Mouse (Mus musculus): ENCODE measurements around the gene Adamtsl4. TPM values are rescaled to one million over a fixed set of nuclear protein-coding genes. Genes with fewer than 3 reads are reported as not detected.
A peak's percentile ranks its signal among the peaks of the same experiment; 100 is the strongest.
"Not testable (repeated sequence)": the region's sequence is repeated elsewhere in the genome, so short reads cannot be mapped to it uniquely, and the experiment has no call there.

The Adamtsl4 gene
- total RNA-seq, 2 experiments from 2014 or later: not detected

DNA sequence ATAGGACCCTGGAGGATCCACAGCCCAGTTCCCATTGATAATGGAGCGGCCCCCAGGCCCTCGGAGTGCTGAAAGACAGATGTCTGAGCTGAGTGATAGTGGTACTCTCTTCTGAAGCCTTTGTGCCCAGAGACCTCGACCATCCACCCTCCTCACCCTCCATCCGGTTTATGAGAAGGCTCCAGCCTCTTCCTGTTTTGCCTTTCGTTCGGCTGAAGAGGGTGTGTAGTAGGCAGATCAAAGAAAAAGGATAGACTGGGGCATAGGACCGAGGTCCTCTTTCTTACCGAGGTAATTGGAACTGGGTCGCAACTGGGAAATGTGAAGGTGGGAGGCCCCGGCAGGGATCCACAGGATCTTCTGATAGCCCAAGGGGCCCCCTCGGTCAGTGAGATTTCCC, 6.4 kb downstream of the Adamtsl4 start:
- ATAC-seq (replicated peaks; ENCODE audit: low FRiP score, low TSS enrichment, poor library complexity, severe bottlenecking): no peak

GRCm38 (mm10) chr3:95680673-95681072, 7.0 kb downstream of the Adamtsl4 start:
- ATAC-seq (replicated peaks; ENCODE audit: low FRiP score, low TSS enrichment, poor library complexity, severe bottlenecking): no peak

DNA sequence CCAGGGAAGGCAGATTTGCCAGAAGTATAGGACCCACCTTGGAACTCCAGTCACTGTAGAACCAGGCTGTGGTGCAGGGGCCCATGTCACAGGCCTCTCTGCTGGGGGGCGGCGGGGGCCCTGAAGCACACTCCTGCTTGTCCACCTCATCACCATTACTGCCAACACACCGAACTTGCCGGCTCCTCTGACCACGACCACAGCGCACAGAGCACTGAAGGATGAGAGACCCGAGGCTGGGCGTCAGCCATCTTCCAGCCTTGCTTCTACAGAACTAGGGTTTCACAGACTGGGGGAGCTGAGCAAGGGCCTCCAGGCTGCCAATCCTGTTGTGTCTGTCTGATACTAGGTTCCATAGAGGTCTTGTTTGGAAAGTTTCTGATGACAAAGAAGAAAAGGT, 8.2 kb downstream of the Adamtsl4 start:
- ATAC-seq (replicated peaks; ENCODE audit: low FRiP score, low TSS enrichment, poor library complexity, severe bottlenecking): no peak

- ATAC-seq (replicated peaks; ENCODE audit: low FRiP score, low TSS enrichment, poor library complexity, severe bottlenecking): no peak
Observed at GRCm38 (mm10) chr3:95677420-95678090, 10.2 kb downstream of the Adamtsl4 start.

DNA sequence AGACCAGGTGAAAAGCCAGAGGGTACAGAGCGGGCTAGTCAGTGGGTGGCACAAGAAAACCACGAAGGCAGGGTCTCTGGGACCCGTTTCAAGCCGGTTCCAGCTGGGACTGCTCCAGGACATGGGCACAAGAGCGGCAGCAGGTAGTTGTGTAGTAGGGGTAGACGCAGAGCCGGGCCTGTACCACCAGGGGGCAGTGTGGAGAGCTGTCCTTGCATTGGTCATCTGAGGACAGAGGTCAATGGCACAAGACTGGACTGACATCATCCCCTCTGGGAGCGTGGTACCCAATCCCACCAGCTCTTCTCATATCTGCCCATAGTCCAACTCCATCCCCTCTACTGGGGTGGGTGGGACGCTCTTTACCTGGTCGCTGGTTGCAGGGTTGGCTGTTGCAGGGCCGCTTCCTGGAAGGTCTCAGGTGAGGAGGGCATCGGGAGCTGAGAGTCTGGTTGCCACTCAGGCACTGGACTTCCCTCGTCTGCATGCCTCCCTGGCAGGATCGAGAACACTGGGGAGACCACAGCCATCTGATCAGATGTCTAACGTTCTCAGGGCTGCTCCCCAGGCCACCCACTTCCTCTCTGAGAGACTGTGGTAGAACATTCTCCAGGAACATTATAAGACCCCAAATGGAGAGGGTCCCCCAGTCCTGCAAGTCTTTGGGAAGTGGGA, 10.8 kb downstream of the Adamtsl4 start:
- no peak for ATAC-seq (replicated peaks; ENCODE audit: low FRiP score, low TSS enrichment, poor library complexity, severe bottlenecking)

DNA sequence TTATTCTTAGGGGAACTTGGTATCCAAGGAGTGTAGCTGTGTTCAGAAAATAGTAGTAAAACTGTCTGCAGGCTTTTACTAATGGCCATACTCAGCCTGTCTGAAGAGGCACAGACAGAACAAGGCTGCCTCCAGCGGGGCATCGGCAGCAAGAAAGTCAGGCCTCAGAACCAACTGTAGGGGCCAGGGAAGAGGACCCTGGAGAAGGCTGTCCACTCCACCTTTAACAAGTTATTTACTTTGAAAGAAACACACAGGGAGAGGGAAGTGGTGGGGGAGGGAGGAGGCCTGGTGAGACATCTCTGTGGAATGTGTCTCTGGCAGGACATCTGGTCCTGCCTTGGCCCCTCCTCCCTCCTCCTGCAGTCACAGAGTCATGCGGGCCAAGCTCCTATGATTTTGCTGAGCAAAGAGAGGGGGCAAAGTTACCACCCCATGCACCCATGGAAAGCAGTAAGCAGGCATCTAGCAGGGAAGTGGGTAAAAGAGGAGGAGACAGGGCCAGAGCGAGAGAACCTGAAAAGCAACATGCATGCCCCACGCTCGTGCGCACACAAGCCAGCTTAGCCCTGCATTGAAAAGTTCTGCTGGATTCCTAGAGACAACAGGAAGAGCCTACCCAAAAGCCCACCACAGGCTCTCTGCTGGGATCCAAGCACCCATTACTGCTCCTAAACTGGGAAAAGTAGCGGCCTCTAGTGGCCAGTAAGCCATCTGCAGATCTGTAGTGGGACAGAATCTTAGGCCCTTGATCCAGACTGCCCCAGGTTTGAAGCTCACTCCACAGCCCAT, 12.2 kb downstream of the Adamtsl4 start:
- ATAC-seq (replicated peaks; ENCODE audit: low FRiP score, low TSS enrichment, poor library complexity, severe bottlenecking): peak; percentile 51

- peak; percentile 14 for ATAC-seq (replicated peaks; ENCODE audit: low FRiP score, low TSS enrichment, poor library complexity, severe bottlenecking)
Observed at GRCm38 (mm10) chr3:95674812-95675211, 12.9 kb downstream of the Adamtsl4 start.

- ATAC-seq (replicated peaks; ENCODE audit: low FRiP score, low TSS enrichment, poor library complexity, severe bottlenecking): peak; percentile 74
Observed at GRCm38 (mm10) chr3:95674236-95674635, 13.5 kb downstream of the Adamtsl4 start.

- ATAC-seq (replicated peaks; ENCODE audit: low FRiP score, low TSS enrichment, poor library complexity, severe bottlenecking): no peak
Observed at GRCm38 (mm10) chr3:95673707-95674211, 14.0 kb downstream of the Adamtsl4 start.

DNA sequence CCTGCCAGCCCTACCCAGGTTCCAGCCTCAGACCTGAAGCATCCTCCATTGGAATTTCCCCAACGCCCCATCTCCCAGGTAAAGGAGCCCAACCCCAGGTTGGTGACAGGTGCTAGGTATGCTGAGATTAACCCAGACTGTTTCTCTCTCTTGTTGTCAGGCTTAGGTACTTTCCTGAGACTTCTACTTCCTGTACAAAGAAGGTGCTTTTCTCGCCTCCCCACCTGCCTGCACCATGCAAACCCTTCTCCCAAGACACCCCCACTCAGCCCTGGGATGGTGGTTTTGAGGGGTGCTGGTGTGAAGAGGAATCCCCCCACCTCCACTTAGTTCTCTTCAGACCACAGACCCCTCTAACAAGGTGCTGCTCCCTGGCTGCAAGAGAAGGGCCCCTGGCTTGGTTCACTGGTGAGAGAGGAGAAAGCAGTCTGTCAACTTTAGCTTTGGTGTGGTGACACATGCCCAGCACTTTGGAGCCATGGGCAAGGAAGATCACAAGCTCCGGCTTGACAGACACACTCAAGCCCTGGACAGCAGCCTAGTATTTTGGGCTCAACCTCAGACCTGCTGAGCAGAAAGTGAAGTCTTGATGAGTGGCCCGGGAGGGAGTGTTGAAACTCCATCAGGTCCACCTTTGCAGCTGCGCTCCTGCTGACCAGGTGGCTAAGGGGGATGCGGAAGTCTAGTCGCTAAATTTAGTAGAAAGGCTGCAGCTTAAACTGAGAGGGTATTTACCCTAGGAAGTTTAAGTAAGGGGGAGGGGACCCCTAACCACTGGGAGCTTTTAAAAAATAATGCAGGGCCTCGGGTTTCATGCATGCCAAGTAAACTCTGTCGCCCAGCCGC, 14.6 kb downstream of the Adamtsl4 start:
- ATAC-seq (replicated peaks; ENCODE audit: low FRiP score, low TSS enrichment, poor library complexity, severe bottlenecking): no peak

GRCm38 (mm10) chr3:95672461-95672860, 15.3 kb downstream of the Adamtsl4 start:
- no peak for ATAC-seq (replicated peaks; ENCODE audit: low FRiP score, low TSS enrichment, poor library complexity, severe bottlenecking)

DNA sequence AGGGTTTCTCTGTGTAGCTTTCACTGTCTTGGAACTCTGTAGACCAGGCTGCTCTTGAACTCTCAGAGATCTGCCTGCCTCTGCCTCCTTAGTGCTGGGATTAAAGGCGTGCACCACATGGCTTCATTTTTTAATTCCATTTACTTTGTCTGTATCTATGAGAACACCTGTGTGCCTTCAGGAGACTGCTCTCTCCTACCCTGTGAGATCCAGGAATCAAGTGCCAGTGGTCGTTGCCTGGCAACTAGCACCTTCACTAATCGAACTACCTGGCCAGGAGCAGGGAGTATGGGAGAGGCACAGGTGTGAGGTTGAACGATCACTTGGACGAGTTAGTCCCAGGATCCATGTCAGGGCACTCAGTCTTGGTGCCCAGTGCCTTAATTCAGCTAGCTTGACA, 16.5 kb downstream of the Adamtsl4 start:
- ATAC-seq (replicated peaks; ENCODE audit: low FRiP score, low TSS enrichment, poor library complexity, severe bottlenecking): no peak

GRCm38 (mm10) chr3:95670419-95670818, 17.3 kb downstream of the Adamtsl4 start:
- not testable (repeated sequence) for ATAC-seq (replicated peaks; ENCODE audit: low FRiP score, low TSS enrichment, poor library complexity, severe bottlenecking)

- ATAC-seq (replicated peaks; ENCODE audit: low FRiP score, low TSS enrichment, poor library complexity, severe bottlenecking): no peak
Observed at GRCm38 (mm10) chr3:95669309-95669665, 18.4 kb downstream of the Adamtsl4 start.

DNA sequence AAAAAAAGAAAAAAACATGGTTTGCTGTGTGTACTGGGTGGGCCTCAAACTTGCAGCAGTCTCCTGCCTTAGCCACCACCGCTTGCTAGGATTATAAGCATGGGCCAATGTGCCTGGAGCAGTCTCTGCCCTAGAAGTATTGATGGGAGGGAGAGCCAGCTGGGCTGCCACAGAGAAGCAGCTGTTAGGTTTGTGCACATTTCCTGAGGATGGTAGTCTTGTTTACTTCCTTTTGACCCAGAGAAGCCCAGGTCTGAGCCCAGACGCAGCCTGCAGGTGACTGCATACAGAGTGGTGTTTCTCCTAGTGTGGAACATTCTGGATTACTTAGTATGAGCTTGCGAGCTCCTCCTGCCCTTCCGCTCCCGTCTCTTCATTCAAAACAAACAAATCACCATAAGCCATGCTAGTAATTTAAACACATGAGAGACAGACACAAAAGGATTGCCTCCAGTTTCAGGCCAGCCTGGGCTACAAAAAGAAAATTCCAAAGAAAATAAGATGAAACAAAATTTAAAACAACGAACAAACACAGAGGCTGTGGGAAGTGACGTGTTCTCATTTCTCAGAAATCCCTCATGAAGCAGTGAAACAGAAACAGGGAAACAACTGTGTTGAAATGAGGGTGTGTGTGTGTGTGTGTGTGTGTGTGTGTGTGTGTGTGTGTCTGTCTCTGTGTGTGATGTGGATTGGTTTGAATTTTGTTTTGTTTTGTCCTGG, 19.0 kb downstream of the Adamtsl4 start:
- ATAC-seq (replicated peaks; ENCODE audit: low FRiP score, low TSS enrichment, poor library complexity, severe bottlenecking): no peak

DNA sequence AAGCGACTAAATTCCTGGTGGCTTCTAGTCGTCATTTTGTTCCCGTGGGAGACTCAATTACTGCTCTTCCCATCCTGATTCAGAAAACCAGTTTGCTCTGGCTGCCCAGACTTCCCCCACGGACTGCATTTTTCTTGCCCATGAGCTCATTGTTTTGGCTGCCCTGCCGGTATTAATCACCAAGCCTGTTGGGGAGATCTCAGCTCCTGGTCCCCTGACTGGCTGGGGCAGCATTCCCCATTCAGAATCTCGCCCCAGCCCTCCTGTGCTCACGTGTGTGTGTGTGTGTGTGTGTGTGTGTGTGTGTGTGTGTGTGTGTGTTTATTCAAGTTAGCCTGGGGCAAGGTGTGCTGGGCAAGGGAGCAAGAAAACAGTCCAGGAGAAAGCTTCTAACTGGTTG, 19.7 kb downstream of the Adamtsl4 start:
- no peak for ATAC-seq (replicated peaks; ENCODE audit: low FRiP score, low TSS enrichment, poor library complexity, severe bottlenecking)

GRCm38 (mm10) chr3:95667521-95667920, 20.2 kb downstream of the Adamtsl4 start:
- ATAC-seq (replicated peaks; ENCODE audit: low FRiP score, low TSS enrichment, poor library complexity, severe bottlenecking): no peak

- ATAC-seq (replicated peaks; ENCODE audit: low FRiP score, low TSS enrichment, poor library complexity, severe bottlenecking): peak; percentile 79
Observed at GRCm38 (mm10) chr3:95666124-95666844, 21.4 kb downstream of the Adamtsl4 start.

Measured in megakaryocyte-erythroid progenitor cell, adult 5-6 weeks (primary cell).